Mouse (Mus musculus): ENCODE results near the gene Mtor.
A peak's percentile ranks its signal among the peaks of the same experiment; 100 is the strongest.

The Mtor gene

DNA sequence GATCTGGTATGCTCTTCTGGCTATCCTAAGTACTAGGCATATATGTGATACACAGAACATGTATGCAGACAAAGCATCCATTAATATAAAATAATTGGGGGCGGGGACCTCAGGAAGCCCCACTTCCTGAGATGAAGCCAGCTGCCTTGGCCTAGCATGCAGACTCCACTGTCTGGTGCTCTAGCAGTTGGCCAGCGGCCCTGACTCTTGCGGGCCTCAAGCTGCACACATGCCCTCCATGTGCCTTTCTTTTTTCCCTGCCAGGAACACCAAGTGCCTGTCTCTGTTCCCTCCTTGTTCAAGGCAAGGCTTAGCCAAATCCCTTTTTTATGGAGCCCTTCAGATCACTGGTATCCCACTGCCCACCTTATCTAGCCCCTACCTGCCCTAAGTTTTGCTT, 87.5 kb downstream of the Mtor start:
- peak; percentile 83 to 90 for DNase-seq

DNA sequence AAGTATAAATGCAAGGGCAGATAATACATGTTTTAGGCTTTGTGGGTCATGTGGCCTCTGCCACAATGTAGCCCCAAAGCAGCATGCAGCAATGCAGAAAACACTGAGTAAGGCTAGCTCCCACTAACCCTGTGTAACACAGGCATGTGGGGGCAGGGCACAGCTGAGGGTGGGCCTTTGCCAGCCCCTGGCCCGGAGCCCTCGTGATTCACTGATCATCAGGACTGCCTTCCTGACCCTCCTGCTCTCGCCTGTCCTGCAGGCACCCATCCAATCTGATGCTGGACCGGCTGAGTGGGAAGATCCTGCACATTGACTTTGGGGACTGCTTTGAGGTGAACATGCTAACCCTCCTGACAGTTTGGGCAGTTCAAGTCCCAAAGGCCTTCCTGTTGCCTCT, 100.7 kb downstream of the Mtor start:
- DNase-seq = peak; percentile 72 to 79

GRCm38 (mm10) chr4:148557766-148558165, 109.4 kb downstream of the Mtor start:
- no peak for DNase-seq

DNA sequence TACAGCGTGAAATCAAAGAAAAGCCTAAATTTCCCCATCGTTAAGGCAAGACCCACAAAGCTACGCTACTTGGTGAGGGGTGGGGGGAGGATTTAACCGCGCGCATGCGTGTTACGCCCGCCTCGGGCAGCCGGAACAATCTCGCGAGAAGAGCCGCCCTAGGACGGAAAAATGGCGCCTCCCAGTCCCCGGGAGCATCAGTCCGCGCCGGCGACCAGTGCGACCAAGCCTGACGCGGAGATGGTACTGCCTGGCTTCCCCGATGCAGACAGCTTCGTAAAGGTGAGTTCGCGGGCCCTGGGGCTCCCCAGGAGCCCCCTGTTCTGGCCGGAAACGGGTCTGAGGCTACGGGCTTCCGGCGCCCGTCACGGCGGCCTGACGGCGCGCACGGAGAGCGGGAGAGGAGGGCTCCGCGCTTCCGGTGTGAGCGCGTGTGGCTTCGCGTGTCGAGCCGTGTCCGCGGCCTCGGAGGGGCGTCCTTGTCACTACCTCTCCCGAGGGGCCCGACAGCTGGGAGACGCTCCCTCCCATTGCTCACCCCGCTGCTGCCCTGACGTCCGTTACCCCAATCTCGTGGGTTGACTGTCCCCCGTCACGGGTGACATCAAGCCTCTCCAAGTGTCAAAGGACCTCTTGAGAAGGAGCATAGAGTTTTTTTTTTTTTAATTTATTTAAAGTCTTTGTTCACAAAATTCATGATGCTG, 110.0 kb downstream of the Mtor start, which contains the start of gene Exosc10:
Gene Exosc10 (plus strand): TSS at position 133 of the 704 bp plus-strand sequence.
- DNase-seq = peak; percentile 94 to 95

- DNase-seq = no peak
These were observed 114.3 kb downstream of the Mtor start for GRCm38 (mm10) chr4:148562676-148563075.

- no peak for DNase-seq
These were observed 115.2 kb downstream of the Mtor start for GRCm38 (mm10) chr4:148563595-148563994.

DNA sequence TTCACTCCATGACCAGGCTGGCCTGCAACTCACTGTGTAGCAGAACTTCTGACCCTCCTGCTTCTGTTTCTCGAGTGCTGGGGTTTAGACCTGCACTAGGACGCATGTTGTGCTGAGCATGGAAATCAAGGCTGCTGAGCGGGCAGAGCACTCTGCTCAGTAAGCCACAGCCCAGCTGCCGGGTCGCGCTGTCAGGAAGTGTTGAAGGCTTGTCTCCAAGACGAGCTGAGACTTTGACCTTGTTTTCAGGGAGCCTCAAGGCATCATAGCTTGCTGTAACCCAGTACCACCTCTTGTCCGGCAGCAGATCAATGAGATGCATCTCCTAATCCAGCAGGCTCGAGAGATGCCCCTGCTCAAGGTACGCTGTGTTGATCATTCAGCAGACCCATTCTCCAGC, 121.7 kb downstream of the Mtor start:
- no peak for DNase-seq

- no peak for DNase-seq
These were observed 122.4 kb downstream of the Mtor start for GRCm38 (mm10) chr4:148570693-148571295.

- no peak for DNase-seq
These were observed 124.8 kb downstream of the Mtor start for GRCm38 (mm10) chr4:148573222-148573621.

DNA sequence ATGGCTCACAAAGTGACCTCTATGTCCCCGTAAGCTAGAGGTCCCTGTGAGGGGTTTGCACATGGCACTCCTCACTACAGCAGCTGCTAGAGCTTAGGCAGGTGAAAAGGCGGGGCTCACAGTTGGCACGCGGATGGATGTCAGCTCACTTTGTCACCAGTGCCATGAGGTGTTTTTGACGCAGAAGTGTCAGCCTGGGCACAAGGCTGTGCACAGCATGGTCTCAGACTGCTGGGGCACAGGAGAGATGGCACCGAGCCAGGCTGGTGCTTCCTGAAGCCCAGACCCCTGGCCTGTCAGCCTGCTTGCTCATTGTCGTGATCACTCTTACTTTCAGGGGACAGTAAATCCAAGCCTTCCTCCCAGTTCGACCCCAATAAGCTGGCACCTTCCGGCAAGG, 132.4 kb downstream of the Mtor start:
- peak; percentile 71 to 75 for DNase-seq

- no peak for DNase-seq
These were observed 133.0 kb downstream of the Mtor start for GRCm38 (mm10) chr4:148581422-148581821.

GRCm38 (mm10) chr4:148583257-148583656, 134.8 kb downstream of the Mtor start:
- DNase-seq = no peak

- no peak for DNase-seq
These were observed 138.2 kb downstream of the Mtor start for GRCm38 (mm10) chr4:148586648-148587047.

DNA sequence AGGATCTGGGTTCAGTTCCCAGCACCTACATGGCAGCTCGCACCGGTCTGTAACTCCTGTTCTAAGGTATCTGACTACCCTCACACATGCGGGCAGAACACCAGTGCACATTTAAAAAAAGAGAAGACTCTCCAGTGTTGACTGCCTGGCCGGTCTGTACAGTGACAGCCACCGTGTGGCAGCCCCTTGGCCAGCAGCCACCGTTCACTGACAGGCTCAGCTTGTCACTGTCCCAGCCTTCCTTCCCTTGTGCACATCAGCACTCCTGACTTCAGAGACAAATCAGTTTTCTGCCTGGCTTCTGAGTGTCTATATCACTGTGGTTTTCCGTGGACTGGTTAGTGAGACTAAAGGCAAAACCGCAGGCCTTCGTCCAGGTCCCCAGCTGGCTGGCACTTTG, 140.4 kb downstream of the Mtor start:
- peak; percentile 77 to 82 for DNase-seq

GRCm38 (mm10) chr4:148589565-148589964, 141.2 kb downstream of the Mtor start:
- peak; percentile 71 to 80 for DNase-seq

GRCm38 (mm10) chr4:148590421-148591170, 142.2 kb downstream of the Mtor start:
- peak; percentile 56 to 59 for DNase-seq

- peak; percentile 98 to 99 for DNase-seq
These were observed 142.8 kb downstream of the Mtor start, which contains the start of gene Srm for GRCm38 (mm10) chr4:148591171-148591630. Gene Srm (plus strand): TSS chr4:148591503.

DNA sequence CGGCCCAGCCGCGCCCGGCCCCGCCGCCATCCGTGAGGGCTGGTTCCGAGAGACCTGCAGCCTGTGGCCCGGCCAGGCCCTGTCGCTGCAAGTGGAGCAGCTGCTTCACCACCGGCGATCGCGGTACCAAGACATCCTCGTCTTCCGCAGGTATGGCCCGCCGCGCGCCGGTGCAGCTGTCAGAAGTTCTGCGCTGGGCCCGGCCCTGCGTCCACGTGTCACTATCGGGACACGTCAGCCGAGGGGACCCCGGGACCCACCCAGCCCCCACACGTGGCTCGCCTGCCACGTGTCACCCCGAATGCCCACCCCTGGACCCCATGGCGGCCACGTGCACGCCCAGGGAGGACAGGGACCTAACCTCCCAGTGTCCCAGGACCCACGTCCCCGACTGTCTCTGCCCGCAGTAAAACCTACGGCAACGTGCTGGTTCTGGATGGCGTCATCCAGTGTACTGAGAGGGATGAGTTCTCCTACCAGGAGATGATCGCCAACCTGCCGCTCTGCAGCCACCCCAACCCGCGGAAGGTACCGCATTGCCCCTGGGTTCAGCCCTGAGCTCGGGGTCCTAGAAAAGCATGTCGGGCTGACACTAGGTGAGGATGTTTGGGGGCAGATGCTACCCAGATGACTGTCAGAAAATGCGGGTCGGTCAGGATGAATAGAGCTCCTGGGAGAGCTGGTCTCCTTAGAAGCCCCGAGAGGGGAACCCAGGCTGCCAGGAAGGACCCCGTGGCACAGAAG, 143.4 kb downstream of the Mtor start:
- peak in 1 of 2 experiments; percentile 65 for DNase-seq

DNA sequence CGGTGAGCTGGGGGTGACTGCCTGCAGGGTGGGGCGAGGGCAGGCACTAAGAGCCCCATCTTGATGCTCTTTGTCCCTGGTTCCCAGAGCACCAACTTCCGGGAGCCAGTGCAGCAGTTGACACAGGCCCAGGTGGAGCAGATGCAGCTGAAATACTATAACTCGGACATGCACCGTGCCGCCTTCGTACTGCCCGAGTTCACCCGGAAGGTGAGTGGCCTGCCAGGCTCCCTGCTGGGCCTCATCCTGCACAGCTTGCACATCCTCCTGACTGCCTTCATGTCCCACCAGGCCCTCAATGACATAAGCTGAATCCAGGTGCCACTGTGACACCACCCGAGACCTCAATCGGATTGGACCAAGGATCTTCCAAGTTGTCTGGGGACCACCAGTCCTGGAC, 145.6 kb downstream of the Mtor start:
- DNase-seq = peak in 1 of 2 experiments; percentile 37

DNA sequence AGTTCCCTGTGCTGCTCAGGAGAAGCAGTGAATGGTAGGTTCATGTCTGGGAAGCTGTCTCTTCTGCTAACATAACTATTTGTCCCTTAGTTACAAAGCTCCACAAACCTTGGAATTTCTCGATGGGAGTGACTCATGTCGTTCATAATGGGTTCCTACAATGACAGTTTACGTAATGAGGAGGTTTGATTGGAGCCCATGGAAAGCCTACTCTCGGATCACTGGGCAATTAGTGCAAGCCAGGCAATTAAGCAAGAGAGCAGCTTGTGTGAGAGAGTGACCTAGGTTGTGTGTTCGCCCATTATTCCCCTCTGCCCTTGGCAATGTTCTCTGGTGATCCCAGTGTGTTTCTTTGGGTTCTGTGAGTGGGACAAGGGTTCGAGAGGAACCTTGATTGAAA, 147.5 kb downstream of the Mtor start:
- DNase-seq = no peak

DNA sequence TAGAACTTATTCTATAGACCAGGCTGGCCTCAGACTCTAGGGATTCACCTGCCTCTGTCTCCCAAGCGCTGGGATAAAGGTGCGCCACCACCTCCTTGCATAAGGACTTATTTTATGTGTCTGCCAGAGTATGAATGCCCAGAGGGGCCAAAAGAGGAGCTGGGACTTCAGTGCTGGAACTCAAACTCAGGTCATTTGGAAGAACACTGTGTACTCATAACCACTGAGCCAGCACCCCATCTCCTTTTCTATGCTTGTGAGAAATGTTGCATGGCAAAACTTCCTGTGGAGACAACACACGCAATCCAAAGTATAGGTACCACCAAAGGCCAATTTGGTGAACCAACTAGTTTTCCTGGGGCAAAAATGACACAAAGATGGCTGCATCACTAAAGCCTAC, 148.3 kb downstream of the Mtor start:
- no peak for DNase-seq

GRCm38 (mm10) chr4:148598826-148599225, 150.4 kb downstream of the Mtor start:
- DNase-seq = no peak

DNA sequence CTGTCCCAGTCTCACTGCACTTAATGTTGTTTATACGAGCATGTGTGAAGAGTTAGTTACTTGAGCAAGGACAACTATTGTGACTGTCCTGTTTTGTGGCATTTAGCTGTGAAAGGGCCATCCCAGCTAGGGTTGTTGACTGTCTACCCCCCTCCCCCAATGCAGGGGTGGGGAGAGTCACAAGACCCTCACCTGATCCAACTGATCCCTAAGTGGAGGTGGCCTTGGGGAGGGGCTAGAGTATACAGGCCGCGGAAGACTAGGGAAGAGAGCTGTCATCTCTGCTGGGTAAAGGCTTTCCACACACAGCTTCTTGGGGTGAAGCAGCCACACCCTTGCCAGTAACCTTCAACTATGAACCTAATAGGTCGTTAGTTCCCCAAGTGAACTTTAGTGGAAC, 151.9 kb downstream of the Mtor start:
- DNase-seq = no peak
